Mouse (Mus musculus) midbrain, embryonic 16.5 days (tissue): Measurements from ENCODE around the gene Enho. TPM values are rescaled to one million over a fixed set of nuclear protein-coding genes. Genes with fewer than 3 reads are reported as not detected.

Experiments used
- ATAC-seq: fragments of 200-750 bp; cut with Nextera tagmentation; 2 replicates; pipeline ENCODE4 v1.8.0; 2017; ENCODE audit warnings: moderate TSS enrichment
- H3K27ac ChIP-seq: fragments of 300-500 bp; sonication (generic); 2 replicates; pipeline ENCODE4 v1.5.1; 2014; ENCODE audit warnings: mild to moderate bottlenecking, low read length, mixed read lengths
- H3K27me3 ChIP-seq: fragments of 300-500 bp; sonication (generic); 2 replicates; pipeline ENCODE4 v1.6.1; 2014; ENCODE audit warnings: low read depth, low read length, mixed read lengths; ENCODE audit not compliant: control insufficient read depth, insufficient read depth
- H3K36me3 ChIP-seq: fragments of 300-500 bp; sonication (generic); 2 replicates; pipeline ENCODE4 v1.6.1; 2014; ENCODE audit warnings: mild to moderate bottlenecking, low read length, moderate library complexity, mixed read lengths; ENCODE audit not compliant: control insufficient read depth, insufficient read depth
- H3K4me1 ChIP-seq: fragments of 300-500 bp; sonication (generic); 2 replicates; pipeline ENCODE4 v1.6.1; 2014; ENCODE audit warnings: mild to moderate bottlenecking, low read length, mixed read lengths; ENCODE audit not compliant: control insufficient read depth, insufficient read depth
- H3K4me2 ChIP-seq: fragments of 300-500 bp; sonication (generic); 2 replicates; pipeline ENCODE4 v1.6.1; 2014; ENCODE audit warnings: mild to moderate bottlenecking, low read length, mixed read lengths
- H3K4me3 ChIP-seq: fragments of 300-500 bp; sonication (generic); 2 replicates; pipeline ENCODE4 v1.5.1; 2014; ENCODE audit warnings: low read depth, mild to moderate bottlenecking, low read length, moderate library complexity, mixed read lengths
- H3K9ac ChIP-seq: fragments of 300-500 bp; sonication (generic); 2 replicates; pipeline ENCODE4 v1.6.1; 2014; ENCODE audit warnings: low read depth, low read length, mixed read lengths
- H3K9me3 ChIP-seq: fragments of 300-500 bp; sonication (generic); replicated peaks from 2 replicates; pipeline ENCODE4 v1.6.1; 2014; ENCODE audit warnings: mild to moderate bottlenecking, low read length, mixed read lengths; ENCODE audit not compliant: control insufficient read depth, poor library complexity, severe bottlenecking
- WGBS: fragments of 180-500 bp; shearing (Covaris S2); extraction: QIAGEN DNeasy Blood & Tissue Kit; methylation state at CpG from one replicate; pipeline ENCODE4 v1.1.7; 2014; 5-methylcytosine and 5-hydroxymethylcytosine counted together
- polyA plus RNA-seq: library from polyadenylated mRNA; unstranded; fragments of >200 nt; fragmentation: Nextera tagmentation; extraction: Ambion mirVana; gene quantifications from 2 replicates; pipeline ENCODE4 v1.2.1, GENCODE M21; 2015

Gene Enho
- polyA plus RNA-seq, 1 experiment from 2014 or later: 120 TPM

DNA sequence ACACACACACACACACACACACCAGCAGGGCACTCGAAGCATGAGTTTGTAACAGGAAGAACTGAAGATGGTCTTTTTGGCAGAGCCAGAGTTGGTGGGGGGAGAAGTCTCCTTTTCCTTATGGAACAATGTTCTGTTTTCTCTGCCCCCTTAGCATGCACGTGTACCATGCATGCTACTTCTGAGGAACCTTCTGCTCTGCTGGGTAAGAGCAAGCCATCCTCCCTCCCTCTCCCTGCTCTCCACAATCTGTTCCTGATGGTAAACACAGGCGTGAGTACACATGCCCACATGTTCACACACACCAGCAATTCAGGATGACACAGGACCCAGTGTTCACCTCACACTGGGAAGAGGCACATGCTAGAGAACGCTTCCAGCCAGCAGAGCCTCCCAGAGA lies 41.1 kb upstream of the Enho start:
- no peak for ATAC-seq
- no peak overlapping the region for H3K4me3 ChIP-seq
- no peak overlapping the region for H3K27ac ChIP-seq
- no peaks in the 10 kb centered on the region for H3K36me3 ChIP-seq
- WGBS: 53% methylated on average over 4 of the region's 4 CpGs
- H3K27me3 ChIP-seq: no peaks in the 10 kb centered on the region
- no peak overlapping the region for H3K9ac ChIP-seq
- H3K9me3 ChIP-seq: no peaks in the 10 kb centered on the region
- H3K4me2 ChIP-seq: no peak overlapping the region
- H3K4me1 ChIP-seq: peaks cover 34% of the 10 kb centered on the region

DNA sequence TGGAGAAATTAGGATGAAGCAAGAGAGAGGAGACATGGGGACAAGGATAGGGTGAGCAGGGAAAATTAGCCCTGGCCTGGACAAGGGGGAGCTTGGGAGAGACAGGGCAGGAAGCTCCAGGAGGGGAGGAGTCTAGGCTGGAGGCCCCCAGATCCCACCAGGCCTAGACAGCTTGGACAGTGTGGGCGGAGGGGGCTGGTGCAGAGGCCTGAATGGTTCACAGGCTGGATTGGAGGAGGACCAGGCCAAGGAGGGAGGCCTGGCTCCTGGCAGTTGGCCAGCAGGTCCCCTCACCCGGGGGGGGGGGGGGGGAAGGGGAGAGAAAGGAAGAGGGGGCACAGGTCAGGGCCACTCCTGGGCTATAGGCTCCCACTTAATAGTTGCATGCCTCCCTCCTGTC lies 39.2 kb upstream of the Enho start:
- Histone ChIP-seq H3K36me3 (no peaks in the 10 kb centered on the region), H3K4me2 (no peak overlapping the region), H3K4me1 (peaks cover 42% of the 10 kb centered on the region), H3K9ac (no peak overlapping the region), H3K4me3 (no peak overlapping the region), H3K27me3 (no peaks in the 10 kb centered on the region), H3K9me3 (no peaks in the 10 kb centered on the region), H3K27ac (no peak overlapping the region)
- 29% methylated on average over 2 of the region's 2 CpGs for WGBS
- 0 out of 2 replicates have a peak, but pooled peaks have one; percentile 12 for ATAC-seq

DNA sequence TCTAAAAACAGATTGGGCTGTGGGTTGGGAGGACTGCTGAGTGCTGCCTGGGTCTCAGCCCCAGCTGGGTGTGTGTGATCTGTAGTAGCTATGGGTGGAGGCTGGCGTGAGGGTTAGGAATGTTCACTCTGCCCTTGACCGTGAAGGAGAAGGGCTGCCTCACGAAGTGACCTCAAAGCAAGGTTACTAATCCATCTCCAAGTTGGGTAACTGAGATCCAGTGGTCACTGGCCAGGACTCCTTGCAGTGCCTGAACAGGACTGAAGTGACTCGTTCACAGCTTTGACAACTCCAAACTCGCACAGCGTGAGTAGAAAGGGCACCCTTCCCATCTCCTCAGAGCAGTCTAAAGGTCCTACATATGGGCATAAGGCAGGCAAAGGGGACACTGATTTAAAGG lies 38.7 kb upstream of the Enho start:
- H3K27me3 ChIP-seq: no peaks in the 10 kb centered on the region
- H3K9ac ChIP-seq: no peak overlapping the region
- H3K4me2 ChIP-seq: no peak overlapping the region
- H3K36me3 ChIP-seq: no peaks in the 10 kb centered on the region
- no peak overlapping the region for H3K27ac ChIP-seq
- no peaks in the 10 kb centered on the region for H3K9me3 ChIP-seq
- ATAC-seq: no peak
- H3K4me3 ChIP-seq: no peak overlapping the region
- WGBS: 69% methylated on average over 6 of the region's 6 CpGs
- peaks cover 42% of the 10 kb centered on the region for H3K4me1 ChIP-seq

DNA sequence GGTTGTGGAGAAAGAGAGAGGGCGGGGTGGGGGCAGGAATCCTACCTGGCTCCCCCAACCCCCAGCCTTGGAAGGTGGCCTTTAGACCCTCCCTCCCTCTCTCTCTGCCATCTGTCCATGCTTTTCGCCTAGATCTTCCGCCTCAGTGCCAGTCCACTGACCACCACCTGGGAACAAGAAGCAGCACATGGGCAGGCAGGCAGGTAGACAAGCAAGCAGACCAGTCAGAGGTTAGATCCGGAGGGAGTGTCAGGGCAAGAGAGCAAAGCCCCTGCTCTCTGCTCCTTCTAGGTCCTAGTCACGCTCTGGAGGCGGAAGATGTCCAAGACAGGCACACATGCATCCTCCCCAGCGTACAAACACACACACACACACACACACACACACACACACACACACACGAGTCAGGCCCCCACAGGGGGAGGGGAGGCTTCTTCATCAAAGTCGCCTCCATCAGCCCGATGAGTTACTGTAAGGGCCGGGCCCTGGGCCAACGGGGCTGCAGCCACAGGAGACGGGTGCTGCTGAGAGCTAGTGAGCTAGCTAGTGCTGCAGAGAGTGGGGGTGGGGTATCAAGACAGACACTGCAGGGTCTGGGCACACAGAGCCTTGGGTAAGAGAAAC lies 37.0 kb upstream of the Enho start:
- Histone ChIP-seq H3K4me1 (peaks cover 46% of the 10 kb centered on the region), H3K4me3 (no peak overlapping the region), H3K36me3 (no peaks in the 10 kb centered on the region), H3K27me3 (no peaks in the 10 kb centered on the region), H3K9ac (peak overlapping the region; percentile 11; the same call in 1 of the 2 replicates), H3K4me2 (0 out of 2 replicates have a peak overlapping the region, but pooled peaks have one; percentile 12), H3K9me3 (no peaks in the 10 kb centered on the region), H3K27ac (peak overlapping the region; percentile 60)
- ATAC-seq: peak; percentile 36; the same call in 1 of the 2 replicates
- WGBS: 46% methylated on average over 13 of the region's 13 CpGs

DNA sequence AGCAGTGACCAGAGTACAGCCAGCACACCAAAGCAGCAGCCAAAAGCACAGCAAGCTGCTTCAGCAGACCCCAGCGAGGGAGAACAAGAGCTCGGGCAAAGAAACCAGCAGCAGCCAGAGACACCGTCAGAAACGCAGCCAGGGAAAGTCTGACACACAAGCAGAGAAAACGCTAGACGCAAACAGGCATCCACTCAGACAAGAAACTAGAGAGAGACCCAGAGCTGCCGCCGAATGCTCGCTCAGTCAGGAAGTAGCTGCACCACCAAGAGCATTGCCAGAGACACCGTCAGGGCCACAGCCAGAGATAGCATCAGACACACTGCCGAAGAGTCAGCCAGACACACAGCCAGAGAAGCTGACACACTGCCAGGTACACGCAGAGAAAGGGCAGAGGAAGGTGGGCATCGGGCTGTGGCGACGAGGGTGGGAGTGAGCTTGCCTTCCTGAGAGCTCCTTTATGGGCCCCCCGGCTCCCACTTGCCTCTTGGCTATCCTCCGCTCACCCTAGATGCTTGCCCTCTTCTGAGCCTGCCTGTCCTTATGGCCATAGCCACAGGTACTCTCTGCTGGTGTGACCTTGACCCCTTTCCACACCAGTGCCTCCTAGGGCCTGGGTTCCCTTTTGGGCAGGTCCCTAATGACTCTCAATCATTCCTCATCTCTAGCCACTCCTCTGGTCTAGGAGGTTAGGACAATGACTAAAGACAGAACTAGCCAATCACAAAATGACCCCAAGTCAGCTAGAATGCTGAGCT lies 36.3 kb upstream of the Enho start:
- no peak for ATAC-seq
- Histone ChIP-seq H3K27ac (peak overlapping the region; percentile 62), H3K4me1 (peaks cover 51% of the 10 kb centered on the region), H3K9me3 (no peaks in the 10 kb centered on the region), H3K27me3 (no peaks in the 10 kb centered on the region), H3K9ac (0 out of 2 replicates have a peak overlapping the region, but pooled peaks have one; percentile 32), H3K4me3 (no peak overlapping the region), H3K4me2 (no peak overlapping the region), H3K36me3 (no peaks in the 10 kb centered on the region)
- WGBS: 61% methylated on average over 17 of the region's 17 CpGs

DNA sequence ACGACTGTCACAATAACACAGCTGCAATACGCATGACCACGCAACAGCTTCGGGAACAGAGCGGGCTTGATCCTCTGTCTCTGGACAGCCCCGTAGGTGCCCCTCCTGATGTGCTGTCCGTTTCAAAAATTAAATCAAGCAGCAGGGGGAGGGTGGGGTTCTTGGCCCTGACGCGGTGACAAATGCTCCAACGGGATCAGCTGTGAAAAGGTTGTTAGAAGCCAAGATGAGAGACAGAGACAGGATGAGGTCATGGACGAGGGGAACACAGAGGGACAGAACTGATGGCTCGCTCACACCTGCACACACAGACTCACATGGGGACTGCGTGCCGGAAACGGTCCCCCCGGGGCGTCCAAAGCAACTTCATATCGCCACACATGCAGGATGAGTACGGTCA lies 33.1 kb upstream of the Enho start:
- Histone ChIP-seq H3K27ac (no peak overlapping the region), H3K4me1 (peaks cover 45% of the 10 kb centered on the region)
- 34% methylated on average over 19 of the region's 19 CpGs for WGBS

DNA sequence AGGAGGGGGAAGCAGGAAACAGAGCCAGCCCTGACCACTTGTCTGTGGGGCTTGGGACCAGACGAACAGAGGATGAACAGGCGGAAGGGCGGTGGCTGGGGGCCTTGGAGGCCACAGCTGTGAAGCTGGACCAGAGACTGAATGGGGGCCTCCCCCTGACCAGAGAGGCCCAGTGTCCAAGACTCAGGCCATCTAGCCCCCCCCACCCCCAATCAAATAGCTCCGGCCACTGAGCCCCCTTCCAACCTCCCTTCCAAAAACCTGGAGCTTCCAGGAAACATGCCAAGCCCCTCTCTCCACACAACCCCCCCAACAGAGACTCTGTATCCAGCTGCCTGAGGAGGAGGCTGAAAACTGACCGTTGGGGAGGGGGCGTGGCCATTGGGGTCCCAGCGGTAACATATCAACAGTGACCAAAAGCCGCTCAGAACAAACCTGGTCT lies 32.4 kb upstream of the Enho start:
- no peak overlapping the region for H3K4me3 ChIP-seq
- peaks cover 40% of the 10 kb centered on the region for H3K4me1 ChIP-seq
- 26% methylated on average over 8 of the region's 8 CpGs for WGBS
- peak overlapping the region; percentile 33; the same call in 1 of the 2 replicates for H3K9ac ChIP-seq
- H3K4me2 ChIP-seq: no peak overlapping the region
- H3K27me3 ChIP-seq: no peaks in the 10 kb centered on the region
- H3K36me3 ChIP-seq: no peaks in the 10 kb centered on the region
- no peaks in the 10 kb centered on the region for H3K9me3 ChIP-seq
- peak overlapping the region; percentile 60; the same call in 1 of the 2 replicates for H3K27ac ChIP-seq
- ATAC-seq: no peak

More for the DNA sequence above, 33.1 kb upstream of the Enho start:
- H3K9me3 ChIP-seq: no peaks in the 10 kb centered on the region
- ATAC-seq: no peak
- no peaks in the 10 kb centered on the region for H3K36me3 ChIP-seq
- no peak overlapping the region for H3K9ac ChIP-seq
- H3K27me3 ChIP-seq: no peaks in the 10 kb centered on the region
- no peak overlapping the region for H3K4me2 ChIP-seq
- no peak overlapping the region for H3K4me3 ChIP-seq

DNA sequence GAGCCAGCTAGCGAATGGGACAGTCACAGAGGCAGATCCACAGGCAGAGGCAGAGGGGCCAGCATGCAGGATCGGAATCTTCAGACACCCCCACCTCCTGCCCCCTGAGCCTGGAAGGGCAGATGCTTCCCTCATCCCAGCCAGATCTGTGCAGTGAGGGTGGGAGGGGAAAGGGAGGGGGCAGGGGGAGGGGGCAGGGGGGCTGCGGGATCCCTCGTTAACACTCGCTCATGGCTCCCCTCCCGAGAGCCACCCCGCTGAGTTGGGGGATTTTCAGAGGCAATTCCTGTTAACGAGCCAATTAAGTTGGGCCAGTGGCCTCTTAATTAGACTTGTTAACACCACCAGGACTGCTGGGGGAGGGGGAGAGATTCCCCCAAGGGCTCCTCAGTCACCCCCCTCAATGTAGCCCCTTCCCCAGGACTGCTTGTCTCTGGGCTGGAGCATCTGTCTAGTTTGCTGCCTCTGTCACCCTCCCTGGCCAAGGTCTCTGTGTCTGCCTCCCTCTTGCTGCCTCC lies 31.9 kb upstream of the Enho start:
- ATAC-seq: peak; percentile 47
- H3K36me3 ChIP-seq: no peaks in the 10 kb centered on the region
- H3K27me3 ChIP-seq: no peaks in the 10 kb centered on the region
- 5% methylated on average over 7 of the region's 8 CpGs for WGBS
- no peak overlapping the region for H3K4me3 ChIP-seq
- H3K9ac ChIP-seq: peak overlapping the region; percentile 33; the same call in 1 of the 2 replicates
- no peaks in the 10 kb centered on the region for H3K9me3 ChIP-seq
- H3K27ac ChIP-seq: no peak overlapping the region
- peaks cover 34% of the 10 kb centered on the region for H3K4me1 ChIP-seq
- no peak overlapping the region for H3K4me2 ChIP-seq

DNA sequence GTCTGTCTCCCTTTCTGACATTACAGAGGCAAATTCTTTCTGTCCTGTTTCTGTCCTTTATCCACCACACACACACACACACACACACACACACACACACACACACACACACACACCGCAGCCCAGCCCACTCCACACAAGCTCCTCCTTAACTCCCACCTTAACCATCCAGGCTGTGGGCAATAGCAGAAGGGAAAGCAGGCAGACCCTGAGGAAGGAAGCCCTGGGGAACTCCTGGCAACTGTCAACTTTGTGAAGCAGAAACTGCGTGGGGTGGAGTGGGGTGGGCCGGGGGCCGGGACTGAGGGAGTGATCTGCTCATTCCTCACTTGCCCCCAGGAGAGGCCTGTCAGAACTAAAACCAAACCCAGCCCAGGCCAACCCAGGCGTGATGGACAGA lies 31.4 kb upstream of the Enho start:
- peaks cover 29% of the 10 kb centered on the region for H3K4me1 ChIP-seq
- 0 out of 2 replicates have a peak overlapping the region, but pooled peaks have one; percentile 33 for H3K9ac ChIP-seq
- no peak overlapping the region for H3K4me3 ChIP-seq
- H3K27ac ChIP-seq: no peak overlapping the region
- no peaks in the 10 kb centered on the region for H3K27me3 ChIP-seq
- H3K4me2 ChIP-seq: no peak overlapping the region
- H3K36me3 ChIP-seq: no peaks in the 10 kb centered on the region
- H3K9me3 ChIP-seq: no peaks in the 10 kb centered on the region
- peak; percentile 2; the same call in 1 of the 2 replicates for ATAC-seq
- WGBS: 33% methylated on average over 5 of the region's 5 CpGs
